Mouse (Mus musculus) cerebellum, postnatal 4 days (tissue): Measurements from ENCODE around the gene Clp1.
A peak's percentile ranks its signal among the peaks of the same experiment; 100 is the strongest.
"Not testable (repeated sequence)": the region's sequence is repeated elsewhere in the genome, so short reads cannot be mapped to it uniquely, and the experiment has no call there.

ENCODE experiments used
- DNase-seq, 2 experiments: peaks; one replicate each; pipeline ENCODE4 v3.0.0; 2022; ENCODE audit warnings: low spot score in 2 of 2, mixed read lengths in 1 of 2

Gene Clp1

GRCm38 (mm10) chr2:84738271-84738911, 11.2 kb upstream of the Clp1 start:
- DNase-seq: peak in 1 of 2 experiments; percentile 26

- DNase-seq: peak in 1 of 2 experiments; percentile 27
Measured at GRCm38 (mm10) chr2:84737451-84737925, 10.3 kb upstream of the Clp1 start.

- DNase-seq: no peak
Measured at GRCm38 (mm10) chr2:84736312-84737161, 9.4 kb upstream of the Clp1 start.

- no peak for DNase-seq
Measured at GRCm38 (mm10) chr2:84735346-84735920, 8.3 kb upstream of the Clp1 start.

- DNase-seq: no peak
Measured at GRCm38 (mm10) chr2:84734919-84735318, 7.8 kb upstream of the Clp1 start.

GRCm38 (mm10) chr2:84734351-84734864, 7.3 kb upstream of the Clp1 start:
- peak in 1 of 2 experiments; percentile 51 for DNase-seq

- peak; percentile 34 to 60 for DNase-seq
Measured at GRCm38 (mm10) chr2:84733579-84734300, 6.6 kb upstream of the Clp1 start, which contains the start of gene Ypel4. TSS of gene Ypel4 (plus strand) at chr2:84734058.

- DNase-seq: no peak
Measured at GRCm38 (mm10) chr2:84732394-84732793, 5.2 kb upstream of the Clp1 start.

GRCm38 (mm10) chr2:84731206-84731605, 4.1 kb upstream of the Clp1 start:
- DNase-seq: no peak

GRCm38 (mm10) chr2:84728191-84728590, 1.0 kb upstream of the Clp1 start:
- DNase-seq: not testable (repeated sequence)

GRCm38 (mm10) chr2:84726716-84727115, 434 bp downstream of the Clp1 start:
- no peak for DNase-seq

GRCm38 (mm10) chr2:84725770-84726169, 1.4 kb downstream of the Clp1 start:
- no peak for DNase-seq

GRCm38 (mm10) chr2:84723856-84724255, 3.3 kb downstream of the Clp1 start:
- DNase-seq: no peak

GRCm38 (mm10) chr2:84721182-84721581, 6.0 kb downstream of the Clp1 start:
- DNase-seq: no peak

GRCm38 (mm10) chr2:84720718-84721117, 6.4 kb downstream of the Clp1 start:
- DNase-seq: no peak

- DNase-seq: no peak
Measured at GRCm38 (mm10) chr2:84717357-84717756, 9.8 kb downstream of the Clp1 start.

GRCm38 (mm10) chr2:84716423-84717355, 10.5 kb downstream of the Clp1 start:
- DNase-seq: no peak

GRCm38 (mm10) chr2:84715562-84716361, 11.4 kb downstream of the Clp1 start:
- DNase-seq: peak in 1 of 2 experiments; percentile 48

GRCm38 (mm10) chr2:84714811-84715561, 12.2 kb downstream of the Clp1 start, which contains the start of gene Zdhhc5:
TSS of gene Zdhhc5 (minus strand) at chr2:84715180.
- peak; percentile 97 to 99 for DNase-seq
